19 mouse cellular contexts compared by ENCODE assay signal in genomic region chr5:26941471-26941870, GRCm38 (mm10).
"Had no signal": no experiment of that assay in that cellular context is flagged by ENCODE, and none has a peak within 500 bp of the region (broad histone marks: within the 10 kb centered on the region; RNA-seq: fewer than 3 reads in every experiment).

No protein-coding gene starts in this region.

- ATAC-seq: midbrain, embryonic 16.5 days had no signal

- H3K9me3 ChIP-seq: midbrain, embryonic 10.5 days; midbrain, embryonic 12.5 days; neural tube, embryonic 12.5 days; neural tube, embryonic 15.5 days had no signal

- H3K36me3 ChIP-seq: midbrain, embryonic 10.5 days; midbrain, embryonic 12.5 days; neural tube, embryonic 12.5 days; neural tube, embryonic 15.5 days had no signal

- DNase-seq: lung, adult 18-20 months; lung, embryonic 14.5 days; lung, postnatal 10 days; lung, postnatal 4 days; midbrain, embryonic 14.5 days; retina, postnatal 1 day; right cerebral cortex, adult 18-20 months; right cerebral cortex, postnatal 25 days; right cerebral cortex, postnatal 4 days; spleen, adult 18-20 months; thymus, adult 18-20 months; thymus, postnatal 14 days; thymus, postnatal 36 days had no signal

- H3K4me1 ChIP-seq: midbrain, embryonic 10.5 days; midbrain, embryonic 12.5 days; neural tube, embryonic 12.5 days had no signal

- H3K27me3 ChIP-seq: midbrain, embryonic 12.5 days; neural tube, embryonic 12.5 days; neural tube, embryonic 15.5 days had no signal

- H3K4me3 ChIP-seq: midbrain, embryonic 10.5 days; midbrain, embryonic 12.5 days; myocyte; neural tube, embryonic 12.5 days; neural tube, embryonic 15.5 days had no signal
